Mouse (Mus musculus) embryonic facial prominence, embryonic 11.5 days (tissue): ENCODE measurements around the gene Gpc2. TPM values are rescaled to one million over a fixed set of nuclear protein-coding genes. Genes with fewer than 3 reads are reported as not detected.
A peak's percentile ranks its signal among the peaks of the same experiment; 100 is the strongest.

Experiments used
- ATAC-seq: fragments of 200-750 bp; cut with Nextera tagmentation; replicated peaks from 2 replicates; pipeline ENCODE4 v1.8.0; 2017; ENCODE audit warnings: low read depth; ENCODE audit not compliant: insufficient number of reproducible peaks, low FRiP score, low TSS enrichment
- DNase-seq: peaks from one replicate; pipeline ENCODE4 v3.0.0-alpha.2; 2015; ENCODE audit warnings: low spot score
- H3K27ac ChIP-seq: fragments of 300-500 bp; sonication (generic); replicated peaks from 2 replicates; pipeline ENCODE4 v1.5.1; 2014; ENCODE audit warnings: mild to moderate bottlenecking, low read depth, low read length, control low read depth
- H3K27me3 ChIP-seq: fragments of 300-500 bp; sonication (generic); 2 replicates; pipeline ENCODE4 v1.6.1; 2014; ENCODE audit warnings: mild to moderate bottlenecking, low read length, moderate library complexity, mixed read lengths; ENCODE audit not compliant: control insufficient read depth, insufficient read depth
- H3K36me3 ChIP-seq: fragments of 300-500 bp; sonication (generic); replicated peaks from 2 replicates; pipeline ENCODE4 v1.6.1; 2014; ENCODE audit warnings: low read depth, mild to moderate bottlenecking, low read length, moderate library complexity, mixed read lengths; ENCODE audit not compliant: control insufficient read depth, insufficient read depth
- H3K4me1 ChIP-seq: fragments of 300-500 bp; sonication (generic); 2 replicates; pipeline ENCODE4 v1.6.1; 2014; ENCODE audit warnings: low read length, mixed read lengths; ENCODE audit not compliant: control insufficient read depth, insufficient read depth
- H3K4me2 ChIP-seq: fragments of 300-500 bp; sonication (generic); 2 replicates; pipeline ENCODE4 v1.6.1; 2014; ENCODE audit warnings: low read depth, mild to moderate bottlenecking, control low read depth, low read length, moderate library complexity
- H3K4me3 ChIP-seq: fragments of 300-500 bp; sonication (generic); 2 replicates; pipeline ENCODE4 v1.5.1; 2014; ENCODE audit warnings: low read depth, low read length, control low read depth
- H3K9ac ChIP-seq: fragments of 300-500 bp; sonication (generic); replicated peaks from 2 replicates; pipeline ENCODE4 v1.6.1; 2014; ENCODE audit warnings: mild to moderate bottlenecking, control low read depth, low read length
- H3K9me3 ChIP-seq: fragments of 300-500 bp; sonication (generic); replicated peaks from 2 replicates; pipeline ENCODE4 v1.6.1; 2016; ENCODE audit warnings: mild to moderate bottlenecking, low read length, inconsistent platforms, mixed read lengths; ENCODE audit not compliant: control insufficient read depth
- WGBS: fragments of 180-500 bp; shearing (Covaris S2); extraction: QIAGEN DNeasy Blood & Tissue Kit; methylation state at CpG from one replicate; pipeline ENCODE4 v1.1.7; 2014; 5-methylcytosine and 5-hydroxymethylcytosine counted together
- polyA plus RNA-seq: library from polyadenylated mRNA; unstranded; fragments of >200 nt; fragmentation: Nextera tagmentation; extraction: Ambion mirVana; gene quantifications from 2 replicates; pipeline ENCODE4 v1.2.1, GENCODE M21; 2014

The Gpc2 gene
- polyA plus RNA-seq, 1 experiment from 2014 or later = 11.9 TPM

DNA sequence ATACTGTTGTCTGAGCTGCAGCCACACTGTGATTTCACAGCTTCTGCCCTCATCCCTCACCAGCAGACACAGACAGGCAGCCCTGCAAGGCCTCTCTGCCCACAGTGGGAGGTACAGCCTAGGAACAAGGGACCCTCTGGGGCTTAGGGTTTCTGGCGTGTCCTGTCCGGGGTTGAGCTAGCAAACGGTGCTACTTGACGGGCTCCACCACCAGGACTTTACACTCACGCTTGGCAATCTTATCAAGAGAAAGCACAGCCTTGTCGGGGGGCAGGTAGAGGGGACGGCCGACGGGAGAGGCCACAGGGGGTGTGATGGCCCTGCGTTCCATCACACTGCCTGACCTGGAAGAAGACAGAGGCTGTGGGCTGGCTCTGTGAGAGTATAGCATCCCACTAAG, 19.8 kb downstream of the Gpc2 start:
- WGBS = 72% methylated on average over 10 of the region's 10 CpGs
- DNase-seq (no peak), ATAC-seq (no peak)
- Histone ChIP-seq H3K36me3 (peaks cover 7% of the 10 kb centered on the region), H3K4me1 (no peaks in the 10 kb centered on the region), H3K27me3 (no peaks in the 10 kb centered on the region), H3K4me2 (no peak overlapping the region), H3K27ac (no peak overlapping the region), H3K4me3 (no peak overlapping the region), H3K9ac (no peak overlapping the region), H3K9me3 (no peaks in the 10 kb centered on the region)

DNA sequence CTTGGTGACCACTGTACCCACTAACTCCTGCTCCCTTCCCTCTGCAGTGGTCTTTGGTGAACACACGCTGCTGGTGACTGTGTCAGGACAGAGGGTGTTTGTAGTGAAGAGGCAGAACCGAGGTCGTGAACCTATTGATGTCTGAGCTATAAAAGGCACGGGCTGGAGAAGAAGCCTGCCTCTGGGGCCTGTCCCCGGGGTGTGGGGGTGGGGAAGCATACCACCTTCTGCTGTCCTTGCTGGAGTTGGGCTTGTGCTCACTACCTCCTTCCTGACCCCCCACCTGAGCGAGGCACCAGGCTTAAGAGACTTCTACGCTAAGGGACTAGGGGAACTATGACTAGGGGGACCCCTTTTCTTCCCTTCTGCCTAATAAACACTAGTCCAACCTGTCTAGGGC, 20.8 kb downstream of the Gpc2 start:
- peaks cover 7% of the 10 kb centered on the region for H3K36me3 ChIP-seq
- ATAC-seq (no peak), DNase-seq (no peak)
- no peaks in the 10 kb centered on the region for H3K4me1 ChIP-seq
- WGBS = 59% methylated on average over 7 of the region's 7 CpGs
- H3K9me3 ChIP-seq = no peaks in the 10 kb centered on the region
- H3K4me3 ChIP-seq = no peak overlapping the region
- no peaks in the 10 kb centered on the region for H3K27me3 ChIP-seq
- no peak overlapping the region for H3K4me2 ChIP-seq
- no peak overlapping the region for H3K9ac ChIP-seq
- H3K27ac ChIP-seq = no peak overlapping the region

DNA sequence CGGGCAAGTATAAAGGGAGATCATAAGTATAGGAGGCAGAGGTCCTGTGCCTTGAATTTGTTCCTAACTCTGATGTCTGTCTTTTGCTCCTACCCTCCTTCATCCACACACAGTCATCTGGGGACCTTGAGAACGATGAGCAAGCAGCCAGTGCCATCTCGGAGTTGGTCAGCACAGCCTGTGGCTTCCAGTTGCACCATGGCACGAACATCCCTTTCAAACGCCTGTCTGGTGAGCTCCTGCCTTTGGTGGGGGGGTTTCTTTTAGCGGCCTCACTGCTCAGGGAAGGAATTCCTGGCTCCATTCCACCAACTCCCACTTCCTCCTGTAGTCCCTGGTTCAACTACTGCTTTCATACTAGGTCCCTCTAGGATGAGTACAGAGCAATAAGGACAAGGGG, 21.3 kb downstream of the Gpc2 start:
- H3K36me3 ChIP-seq = peaks cover 7% of the 10 kb centered on the region
- no peaks in the 10 kb centered on the region for H3K27me3 ChIP-seq
- ATAC-seq (no peak), DNase-seq (no peak)
- no peak overlapping the region for H3K4me2 ChIP-seq
- no peaks in the 10 kb centered on the region for H3K4me1 ChIP-seq
- H3K27ac ChIP-seq = no peak overlapping the region
- no peak overlapping the region for H3K9ac ChIP-seq
- WGBS = 76% methylated on average over 6 of the region's 6 CpGs
- no peaks in the 10 kb centered on the region for H3K9me3 ChIP-seq
- no peak overlapping the region for H3K4me3 ChIP-seq

DNA sequence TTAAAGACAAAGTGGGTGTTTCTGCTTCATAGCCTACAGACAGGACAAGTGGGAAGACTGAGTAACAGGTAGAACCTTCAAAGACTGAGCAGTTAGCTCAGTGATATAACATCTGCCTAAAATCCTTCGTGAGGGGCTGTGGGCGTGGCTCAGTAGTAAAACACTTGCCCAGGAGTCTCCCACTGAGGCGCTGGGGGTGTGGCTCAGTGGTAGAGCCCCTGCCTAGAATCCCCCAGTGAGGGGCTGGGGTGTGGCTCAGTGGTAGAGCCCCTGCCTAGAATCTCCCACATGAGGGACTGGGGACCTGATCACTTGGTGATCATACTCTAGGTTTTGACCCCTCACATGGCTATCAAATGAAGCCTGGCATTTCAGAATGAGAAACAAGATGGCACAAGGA, 21.7 kb downstream of the Gpc2 start:
- ATAC-seq (no peak), DNase-seq (no peak)
- Histone ChIP-seq H3K27ac (no peak overlapping the region), H3K4me2 (no peak overlapping the region), H3K9ac (no peak overlapping the region), H3K4me3 (no peak overlapping the region), H3K4me1 (no peaks in the 10 kb centered on the region), H3K36me3 (peaks cover 7% of the 10 kb centered on the region), H3K9me3 (no peaks in the 10 kb centered on the region), H3K27me3 (no peaks in the 10 kb centered on the region)
- WGBS = 86% methylated on average over 3 of the region's 3 CpGs

DNA sequence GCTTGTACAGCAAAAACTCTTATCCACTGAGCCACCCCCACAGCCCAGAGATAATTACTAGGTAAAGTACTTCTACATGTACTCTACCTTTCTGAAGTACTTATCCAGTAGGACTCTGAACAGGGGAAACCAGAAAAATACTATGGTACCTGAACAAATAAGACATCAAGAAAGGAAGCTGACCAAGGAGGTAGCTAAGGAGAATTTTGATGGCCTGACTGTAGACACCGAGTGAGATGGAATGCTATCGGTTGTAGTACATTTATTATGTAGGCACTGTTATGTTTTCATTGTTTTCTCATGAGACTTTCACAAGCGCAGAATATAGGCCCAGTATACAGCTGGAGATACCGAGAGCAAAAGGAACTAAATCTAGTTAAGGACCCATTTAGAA, 22.2 kb downstream of the Gpc2 start:
- no peak overlapping the region for H3K9ac ChIP-seq
- WGBS = 93% methylated on average over 4 of the region's 4 CpGs
- no peaks in the 10 kb centered on the region for H3K9me3 ChIP-seq
- ATAC-seq (no peak), DNase-seq (no peak)
- no peak overlapping the region for H3K4me2 ChIP-seq
- no peak overlapping the region for H3K27ac ChIP-seq
- peaks cover 7% of the 10 kb centered on the region for H3K36me3 ChIP-seq
- H3K4me3 ChIP-seq = no peak overlapping the region
- H3K27me3 ChIP-seq = no peaks in the 10 kb centered on the region
- H3K4me1 ChIP-seq = no peaks in the 10 kb centered on the region

DNA sequence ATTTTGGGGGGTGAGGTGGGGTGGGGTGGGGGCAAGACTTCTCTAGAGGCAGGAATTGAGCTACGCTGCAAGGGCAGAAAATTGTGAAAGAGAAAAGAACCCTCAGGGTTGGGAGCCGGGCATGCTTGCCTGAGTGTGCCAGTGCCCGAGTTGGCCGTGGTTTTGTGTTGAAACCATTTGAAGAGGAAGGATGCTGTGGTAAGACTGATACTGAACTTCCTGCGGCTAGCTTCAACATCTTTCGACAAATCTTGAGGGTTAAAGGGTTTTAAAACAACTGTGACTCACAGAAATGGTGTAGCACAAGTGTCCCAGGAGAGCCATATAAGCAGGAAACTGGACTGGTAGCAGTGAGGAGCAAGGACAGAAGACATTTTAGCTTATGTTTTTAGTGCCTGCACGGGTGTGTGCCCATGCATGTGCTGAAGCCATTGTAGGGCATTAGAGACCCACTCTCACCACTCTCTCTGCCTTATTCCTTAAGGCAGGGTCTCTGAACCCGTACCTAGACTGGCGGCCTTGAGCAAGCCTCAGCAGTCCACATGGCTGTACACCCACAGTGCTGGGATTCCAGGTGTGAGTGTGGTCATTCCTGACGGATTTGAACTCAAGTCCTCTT, 22.7 kb downstream of the Gpc2 start:
- Histone ChIP-seq H3K27ac (no peak overlapping the region), H3K9ac (no peak overlapping the region), H3K4me2 (no peak overlapping the region), H3K27me3 (no peaks in the 10 kb centered on the region), H3K4me1 (no peaks in the 10 kb centered on the region), H3K4me3 (no peak overlapping the region), H3K9me3 (no peaks in the 10 kb centered on the region), H3K36me3 (peaks cover 7% of the 10 kb centered on the region)
- 88% methylated on average over 10 of the region's 10 CpGs for WGBS
- ATAC-seq (no peak), DNase-seq (no peak)

DNA sequence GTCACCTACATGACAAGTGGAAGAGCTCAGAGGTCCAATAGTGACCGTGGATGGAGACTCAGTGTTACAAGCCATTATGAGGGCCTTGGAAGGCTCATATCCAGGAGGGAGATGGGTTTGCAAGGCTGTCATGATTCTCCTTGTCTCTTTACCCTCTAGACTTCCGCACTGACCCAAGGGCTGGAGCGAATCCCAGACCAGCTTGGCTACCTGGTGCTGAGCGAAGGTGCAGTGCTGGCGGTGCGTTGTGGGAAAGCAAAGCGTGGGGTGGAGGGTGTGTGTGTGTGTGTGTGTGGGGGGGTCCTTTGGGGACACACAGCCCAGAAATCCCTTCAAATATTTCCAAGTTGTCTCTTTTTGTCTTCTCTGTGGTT, 23.7 kb downstream of the Gpc2 start:
- H3K9ac ChIP-seq = peak overlapping the region; percentile 55
- no peaks in the 10 kb centered on the region for H3K27me3 ChIP-seq
- H3K4me3 ChIP-seq = peak overlapping the region; percentile 64
- no peak for DNase-seq
- no peaks in the 10 kb centered on the region for H3K9me3 ChIP-seq
- H3K36me3 ChIP-seq = peaks cover 7% of the 10 kb centered on the region
- peak overlapping the region; percentile 72 for H3K4me2 ChIP-seq
- 31% methylated on average over 7 of the region's 7 CpGs for WGBS
- no peaks in the 10 kb centered on the region for H3K4me1 ChIP-seq
- ATAC-seq = no peak
- no peak overlapping the region for H3K27ac ChIP-seq

DNA sequence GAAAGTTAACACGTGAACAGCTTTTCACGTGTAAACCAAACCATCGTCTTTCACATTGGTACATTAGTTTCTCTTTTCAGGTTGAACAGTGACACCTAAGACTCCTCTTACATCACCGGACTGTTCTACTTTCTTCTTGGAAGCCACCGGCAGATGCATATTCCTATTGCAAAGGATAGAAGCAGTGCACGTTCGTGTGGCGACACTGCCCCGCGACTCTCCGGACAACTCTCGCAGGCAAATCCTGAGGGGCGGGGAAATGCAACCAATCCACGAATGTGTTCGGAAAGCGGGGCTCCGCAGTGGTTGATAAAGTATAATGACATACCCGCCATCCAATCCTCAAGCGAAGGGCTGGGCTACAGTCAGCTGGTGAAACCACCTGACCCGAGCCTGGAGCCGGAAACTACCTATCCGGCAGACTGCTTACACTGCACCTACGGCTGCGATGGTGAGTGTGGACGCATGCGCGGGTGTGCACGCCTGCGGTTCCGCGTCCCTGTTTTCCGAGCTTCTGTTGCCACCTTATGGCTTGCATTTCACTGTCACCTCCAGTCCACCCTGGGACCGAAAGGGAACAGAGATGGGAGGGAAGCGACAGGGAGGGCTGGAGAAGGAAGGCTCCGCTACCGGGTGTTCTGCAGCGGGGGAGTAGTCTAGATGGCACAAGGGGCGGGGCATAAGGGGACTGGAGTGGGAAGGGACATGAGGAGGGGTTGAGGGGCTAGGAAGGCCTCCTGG, 24.3 kb downstream of the Gpc2 start, which contains the start of gene Lamtor4:
TSS of gene Lamtor4 (plus strand) at position 130 of the 741 bp plus-strand sequence.
- Histone ChIP-seq H3K27me3 (no peaks in the 10 kb centered on the region), H3K27ac (no peak within 1 kb of the TSS), H3K36me3 (peaks cover 4% of the 10 kb centered on the region), H3K9ac (peak within 1 kb of the TSS; percentile 55), H3K4me2 (peak within 1 kb of the TSS; percentile 72), H3K4me1 (no peaks in the 10 kb centered on the region), H3K9me3 (no peaks in the 10 kb centered on the region), H3K4me3 (peak within 1 kb of the TSS; percentile 64)
- under 1% methylated on average over 38 of the region's 38 CpGs for WGBS
- DNase-seq (peak; percentile 96), ATAC-seq (peak; percentile 100)
